Mouse (Mus musculus) limb, embryonic 15.5 days (tissue): ENCODE measurements at regions not wholly inside any gene's neighbourhood (a gene's known extent, or its start where the extent isn't known, plus 50 kb on each side); places are given as distances from the start of the nearest gene placed in this dataset.
A peak's percentile ranks its signal among the peaks of the same experiment; 100 is the strongest.

Experiments
- ATAC-seq: fragments of 200-750 bp; cut with Nextera tagmentation; 2 replicates; pipeline ENCODE4 v1.8.0; 2017; ENCODE audit warnings: low read depth, moderate TSS enrichment; ENCODE audit not compliant: insufficient number of reproducible peaks, low FRiP score, low TSS enrichment
- H3K27ac ChIP-seq: fragments of 300-500 bp; sonication (generic); 2 replicates; pipeline ENCODE4 v1.5.1; 2015; ENCODE audit warnings: moderate library complexity, mild to moderate bottlenecking, inconsistent platforms
- H3K27me3 ChIP-seq: fragments of 300-500 bp; sonication (generic); 2 replicates; pipeline ENCODE4 v1.6.1; 2015; ENCODE audit warnings: inconsistent platforms
- H3K36me3 ChIP-seq: fragments of 300-500 bp; sonication (generic); 2 replicates; pipeline ENCODE4 v1.6.1; 2015; ENCODE audit warnings: inconsistent platforms
- H3K4me1 ChIP-seq: fragments of 300-500 bp; sonication (generic); 2 replicates; pipeline ENCODE4 v1.6.1; 2015; ENCODE audit warnings: inconsistent platforms
- H3K4me2 ChIP-seq: fragments of 300-500 bp; sonication (generic); 2 replicates; pipeline ENCODE4 v1.6.1; 2015; ENCODE audit warnings: mild to moderate bottlenecking, inconsistent platforms
- H3K4me3 ChIP-seq: fragments of 300-500 bp; sonication (generic); 2 replicates; pipeline ENCODE4 v1.5.1; 2015; ENCODE audit warnings: mild to moderate bottlenecking, inconsistent platforms
- H3K9ac ChIP-seq: fragments of 300-500 bp; sonication (generic); 2 replicates; pipeline ENCODE4 v1.6.1; 2015; ENCODE audit warnings: inconsistent platforms
- H3K9me3 ChIP-seq: fragments of 300-500 bp; sonication (generic); 2 replicates; pipeline ENCODE4 v1.6.1; 2016; ENCODE audit warnings: inconsistent platforms
- WGBS: fragments of 180-500 bp; shearing (Covaris S2); methylation state at CpG from one replicate; pipeline ENCODE4 v1.1.7; 2015; 5-methylcytosine and 5-hydroxymethylcytosine counted together

GRCm38 (mm10) chr9:30564765-30565680, 138.1 kb downstream of the Snx19 start:
- no peak overlapping the region for H3K9ac ChIP-seq
- H3K4me3 ChIP-seq: no peak overlapping the region
- ATAC-seq: peak; percentile 82
- 0 out of 2 replicates have a peak, but pooled peaks cover 5% of the 10 kb centered on the region for H3K4me1 ChIP-seq
- no peaks in the 10 kb centered on the region for H3K9me3 ChIP-seq
- no peak overlapping the region for H3K4me2 ChIP-seq
- no peaks in the 10 kb centered on the region for H3K36me3 ChIP-seq
- H3K27ac ChIP-seq: no peak overlapping the region
- 57% methylated on average over 3 of the region's 3 CpGs for WGBS
- no peaks in the 10 kb centered on the region for H3K27me3 ChIP-seq

DNA sequence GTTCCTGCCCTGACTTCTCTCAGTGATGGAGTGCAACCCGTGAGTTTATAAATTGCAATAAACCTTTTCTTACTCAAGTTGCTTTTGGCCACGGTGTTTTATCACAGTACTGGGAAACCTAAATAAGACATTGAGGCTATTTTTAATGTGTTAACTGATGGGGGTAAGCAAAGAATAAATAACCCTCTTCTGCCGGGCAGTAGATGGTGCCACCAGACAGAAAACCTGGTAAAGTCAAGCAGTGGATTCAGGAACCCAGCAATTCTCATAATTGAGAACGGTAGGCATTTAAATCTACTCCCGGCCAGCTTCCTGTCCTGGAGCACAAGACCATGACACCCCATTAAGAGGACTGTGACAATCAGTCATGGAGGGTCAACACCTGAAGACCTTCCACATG, 136.5 kb downstream of the Snx19 start:
- H3K36me3 ChIP-seq: no peaks in the 10 kb centered on the region
- H3K27ac ChIP-seq: no peak overlapping the region
- no peak overlapping the region for H3K9ac ChIP-seq
- ATAC-seq: no peak
- no peaks in the 10 kb centered on the region for H3K27me3 ChIP-seq
- no peak overlapping the region for H3K4me3 ChIP-seq
- H3K9me3 ChIP-seq: no peaks in the 10 kb centered on the region
- H3K4me1 ChIP-seq: 0 out of 2 replicates have a peak, but pooled peaks cover 5% of the 10 kb centered on the region
- WGBS: 68% methylated on average over 5 of the region's 5 CpGs
- H3K4me2 ChIP-seq: no peak overlapping the region

GRCm38 (mm10) chr9:30554908-30555307, 128.0 kb downstream of the Snx19 start:
- no peaks in the 10 kb centered on the region for H3K9me3 ChIP-seq
- H3K27me3 ChIP-seq: no peaks in the 10 kb centered on the region
- H3K4me1 ChIP-seq: no peaks in the 10 kb centered on the region
- no peak overlapping the region for H3K9ac ChIP-seq
- no peaks in the 10 kb centered on the region for H3K36me3 ChIP-seq
- no peak overlapping the region for H3K4me2 ChIP-seq
- no peak overlapping the region for H3K4me3 ChIP-seq
- H3K27ac ChIP-seq: no peak overlapping the region
- WGBS: 74% methylated on average over 2 of the region's 2 CpGs
- ATAC-seq: no peak

DNA sequence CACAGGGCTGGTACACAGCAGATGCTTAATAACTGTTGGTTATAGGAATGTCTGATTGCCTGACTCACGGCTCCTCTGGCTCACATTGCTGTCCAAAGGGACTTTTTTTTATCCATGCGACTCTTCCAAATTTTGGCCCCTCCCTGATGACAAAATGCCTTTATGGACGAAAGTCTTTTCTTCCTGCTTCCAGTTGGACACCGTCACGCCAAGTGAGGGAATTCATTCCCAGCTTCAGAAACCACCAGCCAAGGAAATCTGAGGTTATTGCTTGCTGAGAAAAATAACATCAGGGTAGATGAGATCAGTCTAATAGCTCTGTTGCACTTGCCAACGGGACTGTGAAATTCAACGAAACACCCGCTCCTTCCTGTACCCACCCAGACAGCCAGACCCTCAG, 125.8 kb downstream of the Snx19 start:
- Histone ChIP-seq H3K9me3 (no peaks in the 10 kb centered on the region), H3K9ac (no peak overlapping the region), H3K4me1 (no peaks in the 10 kb centered on the region), H3K27me3 (no peaks in the 10 kb centered on the region), H3K4me3 (no peak overlapping the region), H3K4me2 (no peak overlapping the region), H3K27ac (no peak overlapping the region), H3K36me3 (no peaks in the 10 kb centered on the region)
- ATAC-seq: no peak
- WGBS: 66% methylated on average over 8 of the region's 8 CpGs

- H3K4me3 ChIP-seq: no peak overlapping the region
- H3K9me3 ChIP-seq: no peaks in the 10 kb centered on the region
- H3K4me1 ChIP-seq: no peaks in the 10 kb centered on the region
- H3K27ac ChIP-seq: peak overlapping the region; percentile 13; the same call in 1 of the 2 replicates
- no peaks in the 10 kb centered on the region for H3K36me3 ChIP-seq
- 57% methylated on average over 5 of the region's 5 CpGs for WGBS
- peak; percentile 81; the same call in 1 of the 2 replicates for ATAC-seq
- no peak overlapping the region for H3K4me2 ChIP-seq
- H3K9ac ChIP-seq: no peak overlapping the region
- H3K27me3 ChIP-seq: no peaks in the 10 kb centered on the region
These were observed 123.1 kb downstream of the Snx19 start for GRCm38 (mm10) chr9:30549892-30550515.

GRCm38 (mm10) chr9:30539858-30540257, 113.0 kb downstream of the Snx19 start:
- H3K4me2 ChIP-seq: no peak overlapping the region
- no peaks in the 10 kb centered on the region for H3K27me3 ChIP-seq
- H3K27ac ChIP-seq: no peak overlapping the region
- no peak overlapping the region for H3K9ac ChIP-seq
- 81% methylated on average over 6 of the region's 6 CpGs for WGBS
- no peaks in the 10 kb centered on the region for H3K9me3 ChIP-seq
- H3K4me3 ChIP-seq: no peak overlapping the region
- peaks cover 9% of the 10 kb centered on the region; the same call in 1 of the 2 replicates for H3K4me1 ChIP-seq
- ATAC-seq: no peak
- H3K36me3 ChIP-seq: no peaks in the 10 kb centered on the region

DNA sequence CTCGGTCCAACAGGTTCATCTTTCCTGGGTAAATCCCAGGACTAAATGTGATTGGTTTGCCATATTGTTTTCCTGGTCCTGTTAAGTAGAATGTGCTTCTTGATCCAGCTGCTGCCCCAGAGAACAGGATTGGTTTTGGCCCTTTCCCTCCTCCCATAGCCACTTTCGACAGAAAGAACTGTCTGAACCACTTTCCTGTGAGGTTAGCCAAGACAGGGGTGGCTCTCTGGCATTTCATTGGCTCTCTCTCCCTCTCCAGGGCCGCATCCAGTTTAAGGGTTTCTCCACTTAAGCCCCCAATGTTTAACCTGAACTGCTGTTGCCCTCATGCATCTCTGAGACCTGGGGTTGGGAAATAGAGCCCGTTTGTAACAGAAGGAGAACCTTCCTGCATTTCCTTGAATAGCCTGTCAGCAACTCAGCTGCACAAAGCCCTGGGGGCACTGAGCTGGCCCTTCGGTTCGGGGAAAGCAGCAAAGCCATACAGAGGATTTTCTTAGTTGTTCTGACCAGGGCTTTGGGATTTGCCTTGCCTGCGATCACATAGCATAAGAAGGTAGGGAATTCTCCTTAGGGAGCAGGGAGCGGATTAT, 109.7 kb downstream of the Snx19 start:
- H3K27ac ChIP-seq: no peak overlapping the region
- no peaks in the 10 kb centered on the region for H3K27me3 ChIP-seq
- no peak overlapping the region for H3K4me2 ChIP-seq
- H3K4me3 ChIP-seq: no peak overlapping the region
- no peaks in the 10 kb centered on the region for H3K9me3 ChIP-seq
- 50% methylated on average over 8 of the region's 8 CpGs for WGBS
- H3K9ac ChIP-seq: no peak overlapping the region
- H3K36me3 ChIP-seq: no peaks in the 10 kb centered on the region
- H3K4me1 ChIP-seq: peaks cover 18% of the 10 kb centered on the region; the same call in 1 of the 2 replicates
- no peak for ATAC-seq

DNA sequence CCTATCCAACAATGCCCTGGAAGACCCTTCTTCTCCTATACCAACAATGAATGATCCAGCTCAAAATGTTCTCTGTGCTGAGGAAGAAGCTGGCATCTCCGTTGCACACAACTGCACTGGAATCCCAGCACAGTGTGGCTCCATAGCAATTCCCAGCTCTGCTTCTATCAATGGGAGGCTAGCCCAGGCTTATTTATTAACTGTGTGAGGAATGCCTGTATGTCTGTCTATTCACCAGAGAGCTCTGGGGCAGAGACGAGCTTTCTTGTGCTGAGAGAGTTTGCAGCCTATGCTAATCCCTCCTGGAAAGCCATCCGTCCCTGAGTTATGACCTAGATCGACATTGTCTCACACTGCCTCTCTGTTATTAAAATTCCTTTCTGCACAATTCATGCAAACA, 108.1 kb downstream of the Snx19 start:
- H3K4me1 ChIP-seq: peaks cover 18% of the 10 kb centered on the region; the same call in 1 of the 2 replicates
- no peak for ATAC-seq
- no peaks in the 10 kb centered on the region for H3K9me3 ChIP-seq
- H3K4me3 ChIP-seq: no peak overlapping the region
- H3K36me3 ChIP-seq: no peaks in the 10 kb centered on the region
- no peaks in the 10 kb centered on the region for H3K27me3 ChIP-seq
- 50% methylated on average over 4 of the region's 4 CpGs for WGBS
- no peak overlapping the region for H3K9ac ChIP-seq
- no peak overlapping the region for H3K27ac ChIP-seq
- no peak overlapping the region for H3K4me2 ChIP-seq

DNA sequence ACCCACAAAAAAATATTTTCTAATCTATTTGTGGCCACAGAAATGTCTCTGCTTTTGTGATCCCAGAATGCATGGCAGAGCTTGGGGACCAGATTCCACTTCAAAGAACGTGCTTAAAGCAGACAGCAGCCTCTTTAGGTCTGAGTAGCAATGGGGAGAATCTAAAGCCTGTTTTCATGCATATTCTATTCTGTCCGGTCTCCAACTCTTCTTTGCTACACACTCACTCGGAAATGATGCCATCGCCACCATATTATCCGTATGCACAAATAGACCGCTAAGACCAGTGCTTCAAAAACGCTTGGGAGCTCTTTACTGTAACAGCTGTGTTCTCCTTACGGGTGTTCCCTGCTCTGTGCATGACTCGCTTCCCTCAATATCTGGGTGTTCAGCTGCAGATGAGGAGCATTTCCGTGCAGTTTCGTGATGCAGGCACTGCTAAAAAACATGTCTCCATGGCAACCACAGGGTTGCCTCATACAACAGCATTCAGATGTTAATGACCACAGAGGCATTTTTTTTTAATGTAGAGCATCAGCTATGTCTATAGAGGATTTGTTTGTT, 107.0 kb downstream of the Snx19 start:
- ATAC-seq: no peak
- Histone ChIP-seq H3K27me3 (no peaks in the 10 kb centered on the region), H3K4me1 (peaks cover 18% of the 10 kb centered on the region; the same call in 1 of the 2 replicates), H3K4me3 (no peak overlapping the region), H3K4me2 (no peak overlapping the region), H3K9me3 (no peaks in the 10 kb centered on the region), H3K36me3 (no peaks in the 10 kb centered on the region), H3K9ac (no peak overlapping the region), H3K27ac (no peak overlapping the region)
- 63% methylated on average over 11 of the region's 11 CpGs for WGBS

- peaks cover 18% of the 10 kb centered on the region; the same call in 1 of the 2 replicates for H3K4me1 ChIP-seq
- no peak overlapping the region for H3K4me3 ChIP-seq
- whole genome bisulfite sequencing: 37% methylated on average over 9 of the region's 9 CpGs
- ATAC-seq: no peak
- no peak overlapping the region for H3K27ac ChIP-seq
- no peak overlapping the region for H3K9ac ChIP-seq
- no peaks in the 10 kb centered on the region for H3K36me3 ChIP-seq
- no peaks in the 10 kb centered on the region for H3K9me3 ChIP-seq
- H3K4me2 ChIP-seq: no peak overlapping the region
- H3K27me3 ChIP-seq: no peaks in the 10 kb centered on the region
These were observed 106.3 kb downstream of the Snx19 start for GRCm38 (mm10) chr9:30533091-30533779.

GRCm38 (mm10) chr9:30525086-30525485, 98.2 kb downstream of the Snx19 start:
- H3K27ac ChIP-seq: no peak overlapping the region
- 55% methylated on average over 5 of the region's 5 CpGs for WGBS
- H3K4me1 ChIP-seq: peaks cover 29% of the 10 kb centered on the region
- H3K4me3 ChIP-seq: no peak overlapping the region
- no peak for ATAC-seq
- H3K36me3 ChIP-seq: no peaks in the 10 kb centered on the region
- no peaks in the 10 kb centered on the region for H3K9me3 ChIP-seq
- H3K4me2 ChIP-seq: no peak overlapping the region
- no peak overlapping the region for H3K9ac ChIP-seq
- H3K27me3 ChIP-seq: no peaks in the 10 kb centered on the region
